Mouse (Mus musculus) heart, adult 2 months (tissue): ENCODE results near the gene Catsperg1.

Experiments
- CTCF ChIP-seq: fragments of 200-600 bp; IDR thresholded peaks from 2 replicates; pipeline ENCODE4 v1.8.1; 2022; ENCODE audit warnings: antibody characterized with exemption, mild to moderate bottlenecking, moderate library complexity
- POLR2A ChIP-seq: fragments of 200-500 bp; IDR thresholded peaks from 2 replicates; pipeline ENCODE4 v1.6.1; 2011; ENCODE audit warnings: mild to moderate bottlenecking, low read depth, low read length, control low read depth; ENCODE audit not compliant: insufficient read depth

DNA sequence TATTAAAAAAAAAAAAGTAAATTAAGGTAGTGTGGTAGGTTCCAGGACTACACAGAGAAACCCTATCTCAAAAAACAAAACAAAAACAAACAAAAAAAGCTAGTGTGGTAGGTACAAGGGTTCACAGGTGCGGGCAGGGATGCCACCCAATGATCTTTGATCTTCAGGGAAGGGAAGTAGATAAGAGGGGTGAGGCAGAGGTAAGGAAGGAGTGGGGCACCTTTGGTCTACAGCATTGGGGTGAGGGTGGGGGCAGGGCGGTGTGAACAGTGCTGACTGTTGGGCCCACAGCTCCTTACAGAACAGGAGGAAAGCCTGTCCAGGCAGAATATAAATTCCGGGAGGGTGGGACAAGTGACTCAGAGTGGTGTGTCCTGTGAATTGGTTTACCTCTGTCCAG lies 37.3 kb upstream of the Catsperg1 start:
- no peak for TF ChIP-seq POLR2A
- no peak for TF ChIP-seq CTCF
